Comparison of ENCODE assay signal across 8 mouse cellular contexts in genomic region chr4:46600473-46601257, GRCm38 (mm10). TPM values are rescaled to one million over a fixed set of nuclear protein-coding genes. Genes with fewer than 3 reads are reported as not detected.
DNase-seq lines count a peak whose midpoint lies in the region; ATAC-seq and TF ChIP-seq lines count a peak whose summit lies in the region.

No protein-coding gene starts in this region.

- H3K36me3 ChIP-seq in kidney, embryonic 14.5 days (ENCODE audit: control insufficient read depth, insufficient read depth, low read length) = no peaks in the 10 kb centered on the region
- no peaks in the 10 kb centered on the region for H3K36me3 ChIP-seq in ES-Bruce4 (ENCODE audit: control insufficient read depth, insufficient read depth, low read length, poor library complexity, severe bottlenecking)
- no peaks in the 10 kb centered on the region for H3K36me3 ChIP-seq in forebrain, embryonic 11.5 days (ENCODE audit: control insufficient read depth, insufficient read depth, low read length)
- H3K36me3 ChIP-seq in limb, embryonic 12.5 days = no peaks in the 10 kb centered on the region

- TF ChIP-seq CTCF in ES-Bruce4 (IDR thresholded peaks at IDR 0.05; ENCODE audit: low read depth, low read length) = no peak
- TF ChIP-seq CTCF in olfactory bulb, adult 2 months (IDR thresholded peaks at IDR 0.05; ENCODE audit: insufficient read depth, low read depth, low read length) = no peak

- WGBS in kidney, embryonic 14.5 days = 38% methylated on average over 20 of the region's 20 CpGs
- WGBS in forebrain, embryonic 11.5 days = 42% methylated on average over 20 of the region's 20 CpGs
- 37% methylated on average over 20 of the region's 20 CpGs for WGBS in limb, embryonic 12.5 days
- WGBS in olfactory bulb, adult 2 months = 47% methylated on average over 20 of the region's 20 CpGs

- no peak for TF ChIP-seq POLR2A in ES-Bruce4 (IDR thresholded peaks at IDR 0.05; ENCODE audit: insufficient read depth, low read length)
- no peak for TF ChIP-seq POLR2A in olfactory bulb, adult 2 months (IDR thresholded peaks at IDR 0.05; ENCODE audit: insufficient read depth, low read depth, low read length)

- no peak for ATAC-seq in kidney, embryonic 14.5 days (ENCODE audit: low FRiP score, low TSS enrichment)
- ATAC-seq in forebrain, embryonic 11.5 days (replicated peaks; ENCODE audit: low FRiP score) = peak; percentile 25
- ATAC-seq in limb, embryonic 12.5 days (ENCODE audit: insufficient number of reproducible peaks, insufficient read depth, low FRiP score, low TSS enrichment, low read depth) = no peak
- no peak for ATAC-seq in erythroblast, adult 5-6 weeks (replicated peaks; ENCODE audit: low FRiP score, poor library complexity, severe bottlenecking)

- H3K9ac ChIP-seq in kidney, embryonic 14.5 days (ENCODE audit: low read depth, low read length) = peak overlapping the region; percentile 60
- peak overlapping the region; percentile 76 for H3K9ac ChIP-seq in ES-Bruce4 (ENCODE audit: low read depth, poor library complexity, severe bottlenecking)
- H3K9ac ChIP-seq in forebrain, embryonic 11.5 days (ENCODE audit: low read length) = no peak overlapping the region
- H3K9ac ChIP-seq in limb, embryonic 12.5 days (replicated peaks) = peak overlapping the region; percentile 65; the same call in 1 of the 2 replicates

- no peak for TF ChIP-seq EP300 in ES-Bruce4 (IDR thresholded peaks at IDR 0.05; ENCODE audit: insufficient read depth, low read depth, low read length)

- peak overlapping the region; percentile 57 for H3K4me3 ChIP-seq in kidney, embryonic 14.5 days (ENCODE audit: low read length)
- peak overlapping the region; percentile 77 for H3K4me3 ChIP-seq in ES-Bruce4 (ENCODE audit: low read depth, low read length)
- peak overlapping the region; percentile 56 for H3K4me3 ChIP-seq in forebrain, embryonic 11.5 days (ENCODE audit: low read depth, low read length)
- H3K4me3 ChIP-seq in limb, embryonic 12.5 days (replicated peaks) = peak overlapping the region; percentile 57
- H3K4me3 ChIP-seq in olfactory bulb, adult 2 months (ENCODE audit: insufficient read depth, low read depth, low read length) = peak overlapping the region; percentile 59

- no peak overlapping the region for H3K27ac ChIP-seq in kidney, embryonic 14.5 days (ENCODE audit: low read depth, low read length)
- no peak overlapping the region for H3K27ac ChIP-seq in ES-Bruce4 (ENCODE audit: insufficient read depth, low read length)
- no peak overlapping the region for H3K27ac ChIP-seq in forebrain, embryonic 11.5 days (ENCODE audit: low read depth, low read length)
- no peak overlapping the region for H3K27ac ChIP-seq in limb, embryonic 12.5 days
- no peak overlapping the region for H3K27ac ChIP-seq in olfactory bulb, adult 2 months (ENCODE audit: insufficient read depth, low read depth, low read length)

- peaks cover 22% of the 10 kb centered on the region for H3K27me3 ChIP-seq in kidney, embryonic 14.5 days (ENCODE audit: control insufficient read depth, insufficient read depth, low read length)
- H3K27me3 ChIP-seq in ES-Bruce4 (ENCODE audit: control insufficient read depth, insufficient read depth, low read length, poor library complexity, severe bottlenecking) = 0 out of 2 replicates have a peak, but pooled peaks cover 4% of the 10 kb centered on the region
- peaks cover 16% of the 10 kb centered on the region for H3K27me3 ChIP-seq in forebrain, embryonic 11.5 days (ENCODE audit: control insufficient read depth, insufficient read depth, low read length)
- peaks cover 75% of the 10 kb centered on the region for H3K27me3 ChIP-seq in limb, embryonic 12.5 days

- no peaks in the 10 kb centered on the region for H3K9me3 ChIP-seq in kidney, embryonic 14.5 days (ENCODE audit: control insufficient read depth, low read length)
- no peaks in the 10 kb centered on the region for H3K9me3 ChIP-seq in ES-Bruce4 (replicated peaks; ENCODE audit: control insufficient read depth, insufficient read depth, low read length, poor library complexity, severe bottlenecking)
- no peaks in the 10 kb centered on the region for H3K9me3 ChIP-seq in forebrain, embryonic 11.5 days (ENCODE audit: control insufficient read depth, low read length)
- no peaks in the 10 kb centered on the region for H3K9me3 ChIP-seq in limb, embryonic 12.5 days

- DNase-seq in kidney, adult 11 months = no peak
- DNase-seq in forebrain, embryonic 11.5 days (ENCODE audit: low spot score) = no peak
- DNase-seq in urinary bladder, adult 18-20 months (ENCODE audit: low spot score in 2 of 2) = no peak

- peak overlapping the region; percentile 98 for H3K4me2 ChIP-seq in kidney, embryonic 14.5 days (replicated peaks; ENCODE audit: low read depth, low read length)
- H3K4me2 ChIP-seq in forebrain, embryonic 11.5 days (ENCODE audit: low read depth, low read length, severe bottlenecking) = peak overlapping the region; percentile 97
- peak overlapping the region; percentile 96 for H3K4me2 ChIP-seq in limb, embryonic 12.5 days

- no peaks in the 10 kb centered on the region for H3K4me1 ChIP-seq in kidney, embryonic 14.5 days (ENCODE audit: control insufficient read depth, insufficient read depth, low read length)
- no peaks in the 10 kb centered on the region for H3K4me1 ChIP-seq in ES-Bruce4 (ENCODE audit: control insufficient read depth, insufficient read depth, low read length)
- no peaks in the 10 kb centered on the region; the same call in 1 of the 2 replicates for H3K4me1 ChIP-seq in forebrain, embryonic 11.5 days (replicated peaks; ENCODE audit: control insufficient read depth, insufficient read depth, low read length)
- H3K4me1 ChIP-seq in limb, embryonic 12.5 days (replicated peaks) = peaks cover 21% of the 10 kb centered on the region
- peaks cover 7% of the 10 kb centered on the region for H3K4me1 ChIP-seq in olfactory bulb, adult 2 months (ENCODE audit: control insufficient read depth, insufficient read depth, low read length)

RNA-seq across cellular contexts. Expression of gene Coro2a, which starts 1.3 kb away (rescaled TPM):
- 3.2 and 6.8 TPM in 2 replicates for polyA plus RNA-seq in kidney, embryonic 14.5 days (2014; fragmentation: Nextera tagmentation; extraction: Ambion mirVana)
- 13.1 and 14.6 TPM in 2 replicates for polyA plus RNA-seq in ES-Bruce4 (2011; ENCODE audit: insufficient read depth, insufficient read length, low read depth, missing spikeins)
- 2.5 and 2.8 TPM in 2 replicates for polyA plus RNA-seq in forebrain, embryonic 11.5 days (2014; fragmentation: Nextera tagmentation; extraction: Ambion mirVana)
- polyA plus RNA-seq in limb, embryonic 12.5 days (2016; fragmentation: Nextera tagmentation; extraction: Ambion mirVana) = 2.2 and 2.5 TPM in 2 replicates
- polyA plus RNA-seq in olfactory bulb, adult 2 months (2012; ENCODE audit: insufficient read depth, insufficient read length, low replicate concordance, missing spikeins) = not detected in 2 replicates
- 6.7 and 18.6 TPM in 2 replicates for total RNA-seq in erythroblast, adult 5-6 weeks (2015; ENCODE audit: low replicate concordance)
- 4.3 and 5.6 TPM in 2 replicates for total RNA-seq in erythroblast, adult 5-6 weeks (2017; ENCODE audit: low replicate concordance)

RNA-seq across cellular contexts. Expression of gene Tbc1d2, which starts 49.3 kb away (rescaled TPM):
- 2.1 and 2.6 TPM in 2 replicates for polyA plus RNA-seq in kidney, embryonic 14.5 days (2014; fragmentation: Nextera tagmentation; extraction: Ambion mirVana)
- polyA plus RNA-seq in ES-Bruce4 (2011; ENCODE audit: insufficient read depth, insufficient read length, low read depth, missing spikeins) = 7.7 TPM in 2 replicates
- 0.57 and 0.84 TPM in 2 replicates for polyA plus RNA-seq in forebrain, embryonic 11.5 days (2014; fragmentation: Nextera tagmentation; extraction: Ambion mirVana)
- 1.9 and 2.1 TPM in 2 replicates for polyA plus RNA-seq in limb, embryonic 12.5 days (2016; fragmentation: Nextera tagmentation; extraction: Ambion mirVana)
- polyA plus RNA-seq in olfactory bulb, adult 2 months (2012; ENCODE audit: insufficient read depth, insufficient read length, low replicate concordance, missing spikeins) = not detected in 2 replicates
- 0.84 and 1.5 TPM in 2 replicates for total RNA-seq in erythroblast, adult 5-6 weeks (2015; ENCODE audit: low replicate concordance)
- 3.2 and 3.9 TPM in 2 replicates for total RNA-seq in erythroblast, adult 5-6 weeks (2017; ENCODE audit: low replicate concordance)
